10 mouse cellular contexts compared by ENCODE assay signal in the genomic region with DNA sequence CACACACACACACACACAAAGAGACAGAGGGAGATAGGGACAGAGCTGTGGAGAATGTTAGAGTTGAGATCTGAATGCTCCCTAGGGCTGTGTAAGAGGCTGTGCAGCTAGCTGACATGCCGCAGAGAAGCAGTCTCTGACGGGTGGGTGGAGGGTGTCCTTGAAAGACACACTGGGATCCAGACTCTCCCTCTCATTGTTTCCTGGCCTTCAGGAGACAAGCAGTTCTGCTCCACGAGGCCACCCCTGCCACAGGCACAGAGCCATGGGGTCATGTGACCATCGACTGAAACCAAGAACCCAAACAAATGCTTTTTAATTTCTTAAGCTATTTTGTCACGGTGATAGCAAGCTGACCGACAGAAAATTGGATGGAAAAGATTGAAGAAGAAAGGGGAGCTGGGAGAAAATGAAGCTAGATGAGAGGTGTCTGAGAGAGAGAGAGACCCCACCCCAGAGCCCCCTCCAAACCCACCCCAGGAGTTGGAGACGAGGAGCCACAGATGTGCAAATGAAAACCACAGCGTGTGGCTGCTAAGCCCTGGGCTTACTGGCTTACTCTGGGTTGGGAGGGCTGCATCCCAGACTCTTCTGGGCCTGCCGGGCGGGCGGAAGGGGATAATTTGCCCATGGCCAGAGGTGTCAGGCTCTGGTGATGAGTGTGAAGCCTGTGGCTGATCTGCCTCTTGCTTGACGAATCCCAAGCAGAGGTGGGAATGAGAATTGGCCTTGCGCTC.
DNase-seq lines count a peak whose midpoint lies in the region; ATAC-seq lines count a peak whose summit lies in the region.
"Had no signal": no experiment of that assay in that cellular context is flagged by ENCODE, and none has a peak within 500 bp of the region (broad histone marks: within the 10 kb centered on the region; RNA-seq: fewer than 3 reads in every experiment).

No protein-coding gene starts in this region.

- peak; percentile 12 to 21 for DNase-seq in heart, postnatal 36 days
- peak; percentile 74 for DNase-seq in adrenal gland, adult 2 months
- no peak for DNase-seq in right cerebral cortex, postnatal 10 days (ENCODE audit: low spot score in 2 of 2)
- DNase-seq in left cerebral cortex, adult 11 months (ENCODE audit: low spot score): no peak
- no peak for DNase-seq in right cerebral cortex, postnatal 4 days

- H3K36me3 ChIP-seq in heart, embryonic 12.5 days: no peaks in the 10 kb centered on the region
- H3K36me3 ChIP-seq in hindbrain, embryonic 12.5 days: no peaks in the 10 kb centered on the region
- H3K36me3 ChIP-seq in neural tube, embryonic 14.5 days (ENCODE audit: control insufficient read depth, insufficient read depth, low read length): no peaks in the 10 kb centered on the region
- H3K36me3 ChIP-seq: limb, embryonic 12.5 days had no signal

- intact Hi-C loops in heart, postnatal 36 days (cut with DNase I): no loop called here

- no peaks in the 10 kb centered on the region for H3K9me3 ChIP-seq in heart, embryonic 12.5 days (replicated peaks)
- no peaks in the 10 kb centered on the region for H3K9me3 ChIP-seq in hindbrain, embryonic 12.5 days (replicated peaks)
- H3K9me3 ChIP-seq in neural tube, embryonic 14.5 days (ENCODE audit: control insufficient read depth, low read length): no peaks in the 10 kb centered on the region
- H3K9me3 ChIP-seq: limb, embryonic 12.5 days had no signal

- H3K27ac ChIP-seq in heart, embryonic 12.5 days (ENCODE audit: poor library complexity, severe bottlenecking): no peak overlapping the region
- H3K27ac ChIP-seq in hindbrain, embryonic 12.5 days: peak overlapping the region; percentile 71; the same call in 1 of the 2 replicates
- peak overlapping the region; percentile 66 for H3K27ac ChIP-seq in neural tube, embryonic 14.5 days (ENCODE audit: low read depth, low read length)
- H3K27ac ChIP-seq: limb, embryonic 12.5 days; stomach, postnatal 0 days had no signal

- 12% methylated on average over 13 of the region's 13 CpGs for WGBS in heart, embryonic 12.5 days
- 10% methylated on average over 13 of the region's 13 CpGs for WGBS in hindbrain, embryonic 12.5 days
- WGBS in neural tube, embryonic 14.5 days: 12% methylated on average over 13 of the region's 13 CpGs

- no peak for ATAC-seq in heart, embryonic 12.5 days (ENCODE audit: insufficient number of reproducible peaks, low FRiP score)
- peak; percentile 27 for ATAC-seq in hindbrain, embryonic 12.5 days (ENCODE audit: low FRiP score)
- ATAC-seq in neural tube, embryonic 14.5 days (ENCODE audit: low read depth): peak; percentile 50

- H3K27me3 ChIP-seq in heart, embryonic 12.5 days (replicated peaks): peaks cover 79% of the 10 kb centered on the region
- peaks cover 62% of the 10 kb centered on the region for H3K27me3 ChIP-seq in hindbrain, embryonic 12.5 days
- no peaks in the 10 kb centered on the region for H3K27me3 ChIP-seq in neural tube, embryonic 14.5 days (ENCODE audit: control insufficient read depth, insufficient read depth, low read length)

- no peak overlapping the region for H3K4me2 ChIP-seq in heart, embryonic 12.5 days
- H3K4me2 ChIP-seq in hindbrain, embryonic 12.5 days (replicated peaks): no peak overlapping the region
- no peak overlapping the region for H3K4me2 ChIP-seq in neural tube, embryonic 14.5 days (ENCODE audit: low read depth, low read length)
- H3K4me2 ChIP-seq: limb, embryonic 12.5 days had no signal

- no peak overlapping the region for H3K4me3 ChIP-seq in heart, embryonic 12.5 days
- H3K4me3 ChIP-seq in hindbrain, embryonic 12.5 days: no peak overlapping the region
- H3K4me3 ChIP-seq in neural tube, embryonic 14.5 days (ENCODE audit: low read depth, low read length): no peak overlapping the region
- H3K4me3 ChIP-seq: limb, embryonic 12.5 days had no signal

- H3K9ac ChIP-seq in heart, embryonic 12.5 days: no peak overlapping the region
- H3K9ac ChIP-seq in hindbrain, embryonic 12.5 days: 0 out of 2 replicates have a peak overlapping the region, but pooled peaks have one; percentile 3
- H3K9ac ChIP-seq in neural tube, embryonic 14.5 days (replicated peaks; ENCODE audit: low read depth, low read length): no peak overlapping the region
- H3K9ac ChIP-seq: limb, embryonic 12.5 days had no signal

- H3K4me1 ChIP-seq in heart, embryonic 12.5 days (replicated peaks): peaks cover 18% of the 10 kb centered on the region
- H3K4me1 ChIP-seq in hindbrain, embryonic 12.5 days: peaks cover 47% of the 10 kb centered on the region
- H3K4me1 ChIP-seq in neural tube, embryonic 14.5 days (ENCODE audit: control insufficient read depth, insufficient read depth, low read length): peaks cover 27% of the 10 kb centered on the region

Comparison
In these comparisons a context has a peak if more than half of its experiments do, and no peak if none do; other contexts are left out.
1. DNase-seq: peak in heart, postnatal 36 days (2 of 2) and adrenal gland, adult 2 months (single experiment); none in right cerebral cortex, postnatal 10 days (0 of 2), left cerebral cortex, adult 11 months (single experiment) and right cerebral cortex, postnatal 4 days (single experiment).